Mouse (Mus musculus): ENCODE measurements around the gene Nr1d1.

DNA sequence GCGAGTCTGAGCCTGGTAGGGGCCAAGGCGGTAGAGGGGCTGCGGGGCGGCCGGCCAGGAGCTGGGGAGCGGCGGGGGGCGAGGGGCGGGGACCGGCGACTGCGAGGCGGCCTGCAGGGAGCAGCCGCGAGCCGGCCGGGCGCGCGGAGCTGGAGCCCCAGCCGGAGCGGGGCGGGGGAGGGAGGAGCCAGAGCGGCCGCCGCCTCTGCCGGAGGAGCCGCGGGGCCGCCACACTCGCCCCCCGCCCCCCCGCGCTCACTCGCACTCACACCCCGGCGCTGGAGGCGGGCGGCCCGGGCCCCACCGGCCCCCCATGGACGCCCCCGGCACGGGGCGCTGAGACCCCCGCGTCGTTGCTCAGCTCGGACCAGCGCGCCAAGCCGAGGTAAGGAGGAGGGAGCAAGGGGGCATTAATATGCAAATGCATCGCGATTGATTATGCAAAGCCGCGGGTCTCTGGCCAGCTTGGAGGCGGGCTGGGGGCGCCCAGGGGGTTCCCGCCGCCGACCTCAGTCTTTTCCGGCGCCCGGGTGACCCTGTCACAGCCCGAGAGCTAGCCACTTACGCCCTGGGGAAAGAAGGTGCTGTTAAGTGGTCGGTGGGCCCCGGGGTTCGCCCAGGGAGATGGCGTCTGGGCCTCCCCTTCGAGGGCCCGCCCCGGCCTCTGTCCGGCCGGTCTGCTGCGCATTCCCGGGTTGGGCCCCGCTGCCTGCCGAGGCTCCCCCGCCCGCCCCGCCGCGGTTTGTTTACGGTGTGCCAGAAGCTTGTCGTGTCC is 33.3 kb downstream of the Nr1d1 start:
- TF ChIP-seq CTCF (IDR thresholded peaks at IDR 0.05; ENCODE audit: low read depth): no peak; the same call in 1 of the 2 replicates
- no peak for TF ChIP-seq EP300 (IDR thresholded peaks at IDR 0.05; ENCODE audit: low read depth)

Data from heart, postnatal 0 days (tissue).